Mouse (Mus musculus): Measurements from ENCODE around the gene Ifitm10.
"Not testable (repeated sequence)": the region's sequence is repeated elsewhere in the genome, so short reads cannot be mapped to it uniquely, and the experiment has no call there.

The Ifitm10 gene

DNA sequence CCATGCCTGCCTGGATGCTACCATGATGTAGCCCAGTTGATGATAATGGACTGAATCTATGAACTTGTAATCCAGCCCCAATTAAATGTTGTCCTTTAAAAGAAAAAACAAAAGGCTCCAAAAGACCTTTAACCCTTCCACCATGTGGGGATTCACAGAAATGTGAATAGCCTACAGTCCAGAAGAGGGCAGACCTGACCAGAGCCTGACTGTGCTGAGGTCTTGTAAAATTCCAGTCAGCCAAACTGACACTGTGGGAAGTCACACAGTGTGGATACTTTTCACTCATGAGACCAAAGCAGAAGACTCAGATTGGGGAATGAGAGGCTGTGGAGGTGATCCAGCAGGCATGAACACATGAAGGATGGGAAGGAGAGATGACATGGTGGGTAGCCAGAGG, 12.8 kb downstream of the Ifitm10 start:
- DNase-seq, result no peak

DNA sequence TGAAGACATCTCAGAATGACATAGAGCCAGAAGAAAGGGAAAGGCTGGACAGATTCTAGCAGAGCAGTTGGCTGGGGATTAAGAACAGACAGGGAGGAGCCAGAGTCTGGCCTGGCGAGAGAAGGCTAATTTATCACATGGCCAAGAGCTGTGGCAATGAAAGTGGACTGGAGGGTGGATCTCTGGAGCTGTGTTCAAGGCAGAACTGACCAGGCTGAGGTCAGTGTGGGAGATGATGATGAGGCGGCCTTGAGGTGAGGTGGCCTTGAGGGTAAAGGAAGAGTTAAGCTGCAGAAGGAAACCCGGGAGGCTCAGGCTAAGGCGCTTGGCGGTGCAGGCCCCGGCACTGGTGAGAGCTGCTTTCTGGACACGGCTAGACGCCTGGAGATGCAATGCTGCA, 14.4 kb downstream of the Ifitm10 start:
- no peak for DNase-seq

DNA sequence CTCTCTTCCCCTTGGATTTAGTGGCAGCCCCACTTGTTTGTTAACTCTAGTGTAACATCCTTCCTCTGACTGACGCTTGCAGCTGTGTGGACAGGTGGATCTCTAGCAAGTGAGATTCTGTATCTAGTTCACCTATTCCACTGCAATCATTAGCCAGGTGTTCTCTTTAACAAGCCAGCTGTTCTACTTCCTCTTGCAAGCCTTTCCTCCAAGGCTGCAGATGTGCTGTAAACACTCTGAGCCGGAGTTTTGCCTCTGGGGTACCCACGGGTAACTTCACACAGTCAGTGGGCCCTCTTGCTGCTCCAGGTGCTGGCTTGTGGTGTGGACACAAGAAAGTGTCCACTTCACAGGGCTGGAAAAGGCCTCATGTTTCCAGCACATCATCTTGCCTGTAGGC, 16.0 kb downstream of the Ifitm10 start:
- no peak for DNase-seq

DNA sequence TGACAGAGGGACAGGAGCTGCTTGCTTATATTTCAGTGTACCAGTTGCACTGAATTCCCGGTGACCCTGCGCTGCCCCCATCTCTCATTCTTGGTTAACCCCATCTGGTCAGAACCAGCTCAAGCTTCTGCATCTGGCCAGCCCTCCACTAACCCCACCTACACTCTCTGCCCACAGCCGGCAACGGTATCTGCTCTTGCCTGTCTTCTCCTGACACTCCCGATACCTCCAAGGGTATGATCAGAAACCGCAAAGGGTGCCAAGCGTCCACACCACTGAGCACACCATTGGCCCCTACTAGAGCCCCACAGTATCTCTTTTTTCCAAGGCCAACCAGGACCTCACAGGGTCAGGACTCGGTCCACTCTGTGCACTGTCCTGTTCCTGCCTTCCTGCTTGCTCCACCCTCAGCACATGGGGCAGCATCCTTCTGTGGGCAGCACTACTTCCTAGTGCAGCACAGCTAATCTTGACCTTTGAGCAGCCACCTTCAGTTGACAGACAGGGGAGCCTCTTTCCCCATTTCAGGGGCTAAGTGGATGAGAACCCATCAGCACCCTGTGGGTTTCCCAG, 18.8 kb downstream of the Ifitm10 start:
- DNase-seq, result no peak

DNA sequence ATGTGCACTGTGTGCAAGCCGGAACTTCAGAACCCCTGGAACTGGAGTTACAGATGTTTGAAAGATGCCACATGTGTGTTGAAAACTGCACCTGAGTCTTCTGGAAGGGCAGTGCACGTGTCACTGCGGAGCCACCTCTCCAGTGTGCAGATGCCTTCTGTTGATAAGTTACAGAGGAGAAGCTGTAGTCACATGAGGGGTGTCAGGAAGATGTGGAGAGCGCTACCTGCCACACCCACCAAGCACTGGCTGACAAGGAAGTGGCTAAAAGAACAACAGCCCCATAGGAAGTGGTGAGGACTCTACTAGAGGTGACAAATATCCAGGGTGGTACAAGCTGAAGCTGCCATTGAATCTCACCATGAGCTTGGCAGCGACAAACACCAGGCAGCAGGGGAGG, 19.7 kb downstream of the Ifitm10 start:
- no peak for DNase-seq

DNA sequence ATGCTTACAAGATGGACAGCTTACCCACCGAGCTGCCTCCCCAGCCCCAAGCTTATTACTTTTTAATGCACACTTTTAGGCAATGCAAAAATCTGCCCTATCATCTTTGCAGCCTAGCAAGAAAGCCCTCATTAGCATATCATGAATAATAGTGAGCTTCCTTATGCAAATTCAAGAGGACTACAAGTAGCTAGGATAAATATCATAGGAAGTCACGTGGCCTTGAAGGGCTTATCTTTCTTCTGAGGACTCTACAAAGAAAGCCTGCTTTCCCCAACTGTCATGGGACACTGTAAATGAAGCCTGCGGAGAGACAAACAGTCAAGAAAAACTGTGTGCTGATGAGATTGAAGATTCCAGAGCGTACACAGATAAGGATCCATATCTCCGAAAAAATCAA, 22.0 kb downstream of the Ifitm10 start:
- DNase-seq, result no peak

DNA sequence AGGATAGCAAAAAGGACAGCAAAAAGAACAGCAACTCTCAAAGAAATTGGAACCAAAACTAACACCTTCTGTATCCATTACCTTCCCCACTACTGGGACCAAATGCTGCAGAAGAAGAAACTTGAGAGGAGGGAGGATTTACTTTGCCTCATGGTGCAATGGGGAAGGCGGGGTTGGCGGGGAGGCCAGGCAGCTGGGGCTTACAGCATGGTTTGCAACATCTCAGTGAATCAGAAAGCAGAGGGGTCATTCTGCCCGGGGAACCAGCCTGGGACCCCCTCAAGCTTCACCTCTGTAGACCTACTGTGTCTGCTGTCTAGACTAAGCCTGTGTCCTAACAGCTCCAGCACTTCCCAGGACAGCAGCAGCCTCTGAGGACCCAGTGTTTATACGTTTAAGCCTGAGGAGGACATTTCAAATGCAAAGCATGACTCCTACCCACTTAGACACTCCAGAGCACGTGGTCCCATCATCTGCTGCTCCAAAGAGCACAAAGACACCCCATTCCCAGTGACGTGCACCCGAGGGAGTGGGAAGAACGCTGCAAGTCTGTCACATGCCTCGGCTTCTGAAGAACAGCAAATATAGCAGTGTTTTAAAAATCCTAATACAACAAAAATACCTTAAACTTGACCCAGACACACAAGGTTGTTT, 24.1 kb downstream of the Ifitm10 start:
- DNase-seq, result no peak

DNA sequence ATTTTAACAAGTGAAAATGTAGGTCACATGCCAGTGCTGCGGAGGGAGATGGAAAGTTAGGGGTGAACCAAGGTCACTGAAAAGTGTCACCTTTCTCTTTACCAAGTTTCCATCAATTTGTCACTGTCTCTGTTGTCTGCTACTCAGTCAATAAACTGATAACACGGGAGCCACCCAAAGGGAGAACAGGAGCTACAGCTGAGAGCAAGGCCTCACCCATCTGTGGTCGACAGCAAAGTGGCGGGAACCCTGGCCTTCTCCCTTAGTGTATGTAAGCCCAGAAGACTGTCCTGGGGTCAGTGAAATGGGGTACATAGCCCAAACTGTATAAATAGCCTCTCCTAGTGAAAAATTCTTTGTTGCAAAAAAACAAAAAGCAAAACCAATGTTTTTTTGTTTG, 26.0 kb downstream of the Ifitm10 start:
- DNase-seq, result no peak

DNA sequence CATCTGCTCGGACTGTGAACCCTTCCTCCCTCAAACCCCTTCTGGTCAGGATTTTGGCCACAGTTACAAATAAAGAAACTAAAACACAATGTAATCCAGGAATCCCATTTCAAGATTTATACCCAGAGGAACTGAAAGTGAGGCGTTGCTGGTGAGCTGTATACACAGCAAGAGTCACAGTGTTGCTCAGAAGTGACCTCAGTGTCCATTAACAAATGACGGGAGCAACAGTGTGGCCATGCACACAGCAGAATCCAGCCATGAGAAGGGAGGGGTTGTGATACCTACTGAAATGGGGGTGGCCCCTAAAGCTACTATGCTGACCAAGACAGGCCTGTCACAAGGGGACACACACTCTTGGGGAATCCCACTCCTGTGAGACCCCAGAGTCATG, 31.3 kb downstream of the Ifitm10 start:
- no peak for DNase-seq

DNA sequence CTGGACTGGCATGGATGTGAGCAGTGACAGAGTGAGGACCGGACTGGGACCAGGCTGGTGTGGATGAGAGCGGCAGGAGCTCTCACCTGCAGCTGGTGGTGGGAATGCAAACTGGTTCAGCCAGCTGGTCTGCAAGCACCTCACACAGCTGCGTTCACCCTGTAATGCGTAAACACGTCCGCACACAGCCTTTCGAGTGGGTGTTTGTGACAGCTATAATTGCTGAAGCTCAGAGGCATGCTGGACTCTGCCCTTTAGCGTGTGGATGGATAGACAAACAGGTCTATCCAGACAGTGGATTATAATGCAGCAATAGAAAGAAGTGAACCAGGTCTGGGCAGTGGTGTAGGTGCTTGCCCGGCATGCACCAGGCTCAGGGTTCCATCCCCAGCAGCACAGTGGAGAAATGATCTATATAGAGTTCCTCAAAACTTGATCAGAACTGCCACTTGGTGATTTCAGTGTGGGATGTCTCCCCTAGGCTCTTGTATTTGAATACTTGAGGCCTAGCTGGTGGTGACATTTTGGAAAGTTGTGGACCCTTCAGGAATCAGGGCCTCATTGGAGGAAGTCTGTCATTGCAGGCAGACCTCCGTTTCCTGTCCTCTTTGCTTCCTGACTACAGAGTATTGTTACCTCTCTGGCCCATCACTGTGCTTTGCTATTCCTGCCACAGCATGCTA, 31.8 kb downstream of the Ifitm10 start:
- no peak for DNase-seq

DNA sequence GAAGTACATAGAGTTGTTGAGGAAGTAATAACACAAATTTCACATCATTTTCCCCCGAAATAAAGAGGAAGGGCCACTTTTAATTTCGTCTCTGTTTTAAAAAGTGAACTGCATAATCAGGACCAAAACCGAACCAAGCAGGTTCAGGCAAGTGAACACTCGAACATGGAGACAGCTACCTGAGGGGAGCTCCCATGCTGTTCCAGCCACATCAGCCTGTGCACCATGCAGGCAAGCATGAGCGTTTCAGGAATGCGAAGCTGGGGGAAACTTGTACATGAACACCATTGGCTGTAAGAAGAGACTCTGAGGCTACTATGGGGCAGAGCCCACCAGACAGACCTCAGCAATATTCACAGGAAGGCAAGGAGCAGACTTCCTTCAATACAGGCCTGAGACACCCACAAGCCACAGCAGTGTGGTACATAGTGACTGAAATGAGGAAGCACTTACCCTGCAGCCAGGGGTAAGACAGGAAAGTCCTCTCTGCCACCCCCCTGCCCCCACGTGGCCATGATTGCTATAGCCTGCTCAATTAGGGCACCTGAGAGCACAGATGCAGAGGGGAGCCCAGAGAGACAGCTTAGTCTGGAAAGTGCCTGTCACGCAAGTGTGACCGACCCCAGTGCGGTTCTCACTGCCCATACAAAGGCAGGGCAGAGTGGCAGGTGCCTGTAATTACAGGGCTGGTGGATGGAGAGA, 33.1 kb downstream of the Ifitm10 start:
- no peak for DNase-seq

DNA sequence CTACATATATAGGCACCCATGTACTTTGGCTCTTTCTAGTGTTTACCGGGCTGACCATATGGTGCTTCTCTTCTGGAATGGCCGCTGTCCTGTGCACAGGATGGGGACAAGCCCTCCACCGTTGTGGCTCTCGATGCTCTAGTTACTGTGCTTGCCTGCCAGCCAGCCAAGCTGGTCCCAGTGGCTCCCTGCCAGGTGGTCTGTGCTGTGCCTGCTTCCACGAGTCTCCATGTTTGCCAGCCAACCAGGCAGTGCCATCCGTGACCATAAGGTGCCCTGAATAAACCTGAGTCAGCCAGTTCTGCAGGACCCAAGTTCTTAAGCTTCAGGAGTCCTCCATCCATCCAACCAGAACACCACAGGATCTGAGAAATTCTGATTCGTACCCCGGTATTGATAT, 38.4 kb downstream of the Ifitm10 start:
- peak; percentile 78 to 89 for DNase-seq

DNA sequence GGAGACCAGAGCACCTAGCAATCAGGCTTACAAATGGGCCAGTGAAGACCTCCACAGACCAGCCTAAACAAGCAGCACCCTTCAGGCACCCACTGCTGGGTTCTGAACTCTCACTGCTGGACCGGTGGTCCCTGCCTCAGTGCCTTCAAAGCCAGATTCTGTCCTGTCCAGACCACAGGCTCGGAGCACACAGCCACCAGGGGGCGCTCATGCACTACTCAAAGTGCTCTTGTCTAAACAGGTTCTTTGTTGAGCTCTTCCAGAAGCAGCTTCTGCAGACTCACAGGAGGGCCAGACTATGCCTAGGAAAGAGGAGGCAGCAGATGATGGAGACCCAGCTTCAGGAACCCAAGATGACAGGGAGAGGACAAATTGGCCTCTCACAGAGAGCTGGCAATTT, 39.3 kb downstream of the Ifitm10 start:
- peak; percentile 93 to 94 for DNase-seq

DNA sequence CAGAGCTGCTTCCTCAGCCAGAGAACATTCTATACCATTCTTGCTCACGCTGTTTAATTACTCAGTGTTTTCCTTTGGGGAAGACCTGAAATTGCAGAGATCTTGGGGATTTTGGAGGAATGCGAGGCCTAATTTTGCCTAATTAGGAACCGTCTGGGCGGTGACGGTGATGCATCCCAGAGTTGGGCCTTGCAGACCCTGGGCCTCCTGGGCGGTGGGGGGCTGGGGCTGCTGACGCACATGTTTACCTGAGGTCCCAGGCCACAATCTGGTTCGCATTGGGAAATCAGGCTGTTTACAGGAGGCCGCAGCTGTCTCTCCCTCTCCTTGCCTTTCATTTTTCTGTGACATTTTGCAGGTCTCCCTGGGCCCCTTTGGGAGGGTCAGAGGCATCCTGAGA, 40.8 kb downstream of the Ifitm10 start:
- not testable (repeated sequence) for DNase-seq

DNA sequence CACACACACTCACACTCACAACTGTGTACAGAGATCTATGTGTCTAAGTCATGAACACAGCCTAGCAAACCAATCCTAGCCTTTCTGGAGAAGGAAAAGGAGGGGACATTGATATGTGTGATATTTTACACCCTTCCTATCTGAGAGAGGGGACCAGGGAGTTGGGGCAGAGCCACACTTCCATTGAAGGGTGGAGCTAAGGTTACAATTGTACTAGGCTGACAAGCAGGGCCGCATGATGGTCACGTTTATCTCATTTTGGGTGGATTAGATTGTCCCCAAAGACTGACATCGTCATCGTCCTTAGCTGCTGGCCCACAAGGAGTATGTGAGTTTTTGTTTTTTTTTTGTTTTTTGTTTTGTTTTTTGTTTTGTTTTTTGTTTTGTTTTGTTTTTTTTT, 42.3 kb downstream of the Ifitm10 start:
- DNase-seq, result no peak

DNA sequence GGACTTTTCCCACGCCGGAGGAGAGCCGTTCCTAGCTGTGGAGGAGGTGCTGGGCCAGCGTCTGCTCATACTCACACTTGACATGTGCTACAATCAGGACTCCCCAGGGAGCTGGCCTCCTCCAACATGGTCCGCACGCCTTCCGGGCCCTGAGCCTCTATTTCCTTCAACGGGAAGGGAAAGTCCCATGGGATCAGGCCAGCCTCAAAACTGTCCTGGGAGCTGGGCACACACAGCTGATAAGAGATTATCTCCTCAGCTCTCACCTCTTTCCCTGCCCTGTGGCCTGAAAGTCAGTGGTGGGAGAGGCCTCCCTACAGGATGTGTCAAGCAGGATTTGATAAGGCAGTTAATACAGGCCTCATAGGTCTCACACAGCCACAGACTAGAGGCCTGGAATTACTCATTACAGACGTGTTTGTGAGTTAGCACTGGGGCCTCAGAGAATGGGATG, 43.3 kb downstream of the Ifitm10 start:
- peak in 1 of 2 experiments; percentile 16 for DNase-seq

DNA sequence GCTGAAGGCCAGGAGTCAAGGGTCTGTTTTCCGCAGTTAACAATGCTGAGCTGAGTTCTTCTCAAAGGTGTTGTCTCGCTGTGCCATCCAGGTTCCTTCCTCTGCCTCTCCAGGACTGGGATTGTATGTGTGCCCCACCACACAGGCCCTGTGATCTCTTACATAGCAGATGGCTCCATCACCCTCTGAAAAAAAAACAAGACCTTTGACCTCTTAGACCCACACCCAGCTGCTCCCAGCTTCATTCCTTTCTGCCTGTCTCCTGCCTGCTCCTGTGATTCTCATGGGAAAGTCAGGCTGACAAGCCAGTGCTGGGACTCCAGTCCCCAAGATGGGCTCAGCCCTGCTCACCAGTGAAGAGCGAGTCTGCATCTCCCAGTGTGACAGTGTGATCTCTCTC, 45.0 kb downstream of the Ifitm10 start:
- no peak for DNase-seq

DNA sequence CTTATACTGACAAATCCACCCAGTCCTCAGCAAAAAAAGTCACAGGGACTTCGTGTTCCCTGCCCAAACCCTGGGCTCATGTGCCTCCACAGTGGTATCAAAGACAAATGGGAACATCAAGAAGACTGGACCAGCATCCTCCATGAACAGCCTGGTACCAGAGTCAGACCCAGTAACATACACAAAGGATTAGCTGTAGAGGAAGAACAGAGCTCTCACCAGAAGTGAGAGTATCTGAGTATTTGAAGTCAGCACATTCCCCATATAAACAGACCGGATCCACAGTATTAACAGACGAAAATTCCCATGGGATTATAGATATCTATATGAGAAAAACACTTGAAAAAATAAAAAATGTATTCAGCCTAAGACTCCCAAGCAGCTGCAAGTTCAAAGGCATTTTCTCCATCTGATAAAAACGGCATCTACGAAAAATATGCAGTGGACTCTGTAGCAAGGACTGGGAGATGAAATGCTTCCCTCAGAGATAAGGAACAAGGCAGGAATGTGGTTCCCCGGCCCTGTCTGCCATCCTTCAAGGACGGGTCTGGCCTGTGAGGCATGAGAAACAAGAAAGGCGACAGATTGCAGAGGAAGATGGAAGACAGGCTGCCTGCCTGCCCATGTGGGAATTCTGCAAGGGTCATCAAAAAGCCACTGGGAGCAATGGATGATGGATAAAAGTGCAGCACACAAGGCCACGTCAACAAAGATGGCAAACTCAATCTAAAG, 46.7 kb downstream of the Ifitm10 start:
- no peak for DNase-seq

DNA sequence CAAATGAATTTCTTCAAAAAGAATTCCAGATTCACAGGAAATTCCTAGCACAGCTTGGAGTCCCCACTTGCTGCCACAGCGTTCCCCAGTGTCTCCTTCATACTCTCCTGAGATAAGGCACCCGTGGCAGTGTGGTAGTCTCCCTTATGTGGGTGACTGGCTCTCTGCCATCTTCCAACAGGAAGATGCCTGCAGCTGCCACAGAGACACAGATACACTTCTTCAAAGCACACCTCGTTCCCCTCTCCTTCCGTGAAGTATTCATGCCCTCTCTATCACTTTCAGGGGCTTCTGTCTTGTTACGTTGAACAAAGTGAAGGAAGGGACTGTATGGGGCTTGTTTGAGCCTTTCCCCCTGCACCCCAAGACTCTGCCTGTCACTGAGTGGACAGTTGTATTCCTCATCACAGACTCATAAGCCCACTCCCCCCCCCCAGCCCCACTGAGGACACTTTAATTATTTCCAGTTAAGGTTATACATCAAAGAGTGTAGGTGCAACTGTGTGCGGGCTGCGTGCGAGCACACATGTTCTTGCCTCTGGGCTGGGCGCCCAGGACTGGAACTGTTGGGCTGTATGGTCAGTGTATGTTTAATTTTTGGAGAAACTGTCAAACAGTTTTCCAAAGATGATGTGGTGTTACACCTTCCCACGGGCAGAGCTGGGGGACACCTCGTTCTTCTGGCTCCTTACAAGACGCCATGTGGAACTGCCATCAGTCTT, 50.0 kb downstream of the Ifitm10 start:
- DNase-seq, result no peak

DNA sequence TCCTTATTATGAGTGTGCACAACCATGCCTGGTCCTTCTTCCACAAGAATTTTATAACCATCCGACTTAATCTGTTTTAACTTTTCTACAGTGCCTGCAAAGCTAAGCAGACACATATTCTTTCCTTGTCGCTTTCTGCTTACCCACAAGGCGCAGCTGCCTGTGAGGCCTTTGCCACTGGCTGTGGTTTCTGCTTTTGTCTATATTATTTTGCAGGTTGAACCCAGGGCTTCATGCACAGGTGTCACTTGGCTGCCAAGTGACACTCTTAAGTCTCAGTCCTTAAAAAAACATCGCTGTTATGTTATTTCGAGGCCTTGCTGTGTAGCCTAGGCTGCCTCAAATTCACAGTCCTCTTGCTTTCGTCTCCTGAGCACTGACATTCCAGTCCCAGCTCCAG, 50.9 kb downstream of the Ifitm10 start:
- no peak for DNase-seq

DNA sequence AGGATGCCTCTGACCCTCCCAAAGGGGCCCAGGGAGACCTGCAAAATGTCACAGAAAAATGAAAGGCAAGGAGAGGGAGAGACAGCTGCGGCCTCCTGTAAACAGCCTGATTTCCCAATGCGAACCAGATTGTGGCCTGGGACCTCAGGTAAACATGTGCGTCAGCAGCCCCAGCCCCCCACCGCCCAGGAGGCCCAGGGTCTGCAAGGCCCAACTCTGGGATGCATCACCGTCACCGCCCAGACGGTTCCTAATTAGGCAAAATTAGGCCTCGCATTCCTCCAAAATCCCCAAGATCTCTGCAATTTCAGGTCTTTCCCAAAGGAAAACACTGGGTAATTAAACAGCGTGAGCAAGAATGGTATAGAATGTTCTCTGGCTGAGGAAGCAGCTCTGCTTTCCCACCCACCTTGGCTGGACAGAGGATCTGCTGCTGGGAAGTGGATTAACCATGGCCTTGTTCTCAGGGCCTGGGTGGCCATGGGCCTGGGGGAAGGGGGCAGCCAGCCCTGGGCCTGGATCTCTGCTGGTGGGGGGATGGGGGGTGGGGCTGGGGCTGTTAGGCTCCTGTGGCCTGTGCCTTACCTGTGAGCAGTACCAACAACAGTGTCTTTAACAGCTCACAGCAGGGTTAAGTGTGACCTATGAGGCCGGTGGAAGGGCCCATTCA, 51.8 kb downstream of the Ifitm10 start:
- not testable (repeated sequence) for DNase-seq

DNA sequence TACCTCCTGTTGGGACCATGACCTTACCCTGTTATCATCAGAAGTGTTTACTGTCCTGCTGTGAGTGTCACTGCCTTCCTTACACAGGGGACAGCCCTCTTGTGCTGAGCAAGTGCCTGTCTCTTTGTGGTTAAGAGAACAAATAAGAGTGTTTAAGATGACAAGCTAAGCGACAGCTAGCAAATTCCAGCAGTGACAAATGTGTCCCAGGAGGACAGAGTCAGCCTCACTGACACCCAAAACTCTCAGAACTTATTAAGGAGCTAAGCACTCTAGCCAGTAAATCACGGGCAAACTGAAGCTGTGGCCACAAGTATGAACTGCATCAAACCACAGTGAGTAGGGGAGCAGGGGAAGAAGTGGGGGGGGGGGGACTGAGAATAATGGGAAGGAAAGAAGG, 52.6 kb downstream of the Ifitm10 start:
- DNase-seq, result no peak

All from cerebellum, postnatal 36 days (tissue).